In the genomic region with DNA sequence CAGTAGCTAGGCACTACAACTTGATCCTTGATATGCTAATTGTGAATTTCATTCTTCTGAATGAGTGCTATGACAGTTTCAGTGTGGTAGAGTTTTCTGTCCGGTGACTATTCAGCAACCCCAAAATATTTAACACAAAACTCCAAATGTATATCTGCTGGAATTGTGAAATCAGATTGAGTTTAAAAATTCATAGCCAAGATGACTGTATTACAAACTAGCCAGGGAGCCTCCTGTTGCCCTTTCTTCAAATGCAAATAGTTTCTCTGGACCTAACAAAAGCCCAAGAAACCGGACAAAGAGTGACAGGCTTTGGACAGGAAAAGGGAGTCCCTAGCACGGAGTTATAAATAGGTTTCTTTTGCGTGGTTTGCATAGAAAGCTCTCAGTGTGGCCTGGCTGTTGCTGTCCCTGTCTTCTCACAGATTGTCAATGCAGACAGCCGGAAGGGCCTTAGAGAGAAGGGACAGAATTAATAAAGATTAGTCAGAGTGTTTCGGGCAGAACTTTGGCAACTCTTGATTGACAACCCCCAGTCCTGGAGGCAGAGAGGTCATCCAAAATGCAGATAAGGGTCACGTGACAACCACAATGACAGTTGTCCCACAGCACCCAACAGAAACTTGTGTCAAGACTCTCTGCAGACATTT, we compare ENCODE assay signal across 12 mouse cellular contexts.
DNase-seq lines count a peak whose midpoint lies in the region; ATAC-seq and TF ChIP-seq lines count a peak whose summit lies in the region.
"Had no signal": no experiment of that assay in that cellular context is flagged by ENCODE, and none has a peak within 500 bp of the region (broad histone marks: within the 10 kb centered on the region; RNA-seq: fewer than 3 reads in every experiment).

No protein-coding gene starts in this region.

- DNase-seq in neural tube, embryonic 11.5 days (ENCODE audit: low spot score), result peak; percentile 13
- peak; percentile 10 for DNase-seq in forebrain, postnatal 0 days
- DNase-seq in hindbrain, embryonic 10.5 days (ENCODE audit: low spot score), result peak; percentile 47
- no peak for DNase-seq in frontal cortex, postnatal 10 days (ENCODE audit: low spot score in 2 of 2)
- DNase-seq in urinary bladder, postnatal 14 days (ENCODE audit: low spot score), result no peak
- DNase-seq in gastrocnemius, adult 18-20 months (ENCODE audit: low spot score), result no peak
- DNase-seq: cerebellum, postnatal 36 days; liver, embryonic 13.5 days; thymus, postnatal 36 days had no signal

- 48% methylated on average over 7 of the region's 7 CpGs for WGBS in neural tube, embryonic 11.5 days
- WGBS in neural tube, embryonic 15.5 days, result 31% methylated on average over 7 of the region's 7 CpGs
- 20% methylated on average over 7 of the region's 7 CpGs for WGBS in forebrain, postnatal 0 days
- WGBS in hindbrain, embryonic 10.5 days, result 27% methylated on average over 7 of the region's 7 CpGs
- 13% methylated on average over 7 of the region's 7 CpGs for WGBS in midbrain, embryonic 16.5 days

- ATAC-seq in neural tube, embryonic 11.5 days (ENCODE audit: insufficient read depth, low FRiP score, low TSS enrichment), result peak; percentile 43
- no peak for ATAC-seq in neural tube, embryonic 15.5 days (ENCODE audit: low FRiP score)
- ATAC-seq in forebrain, postnatal 0 days, result peak; percentile 59
- ATAC-seq in midbrain, embryonic 16.5 days, result peak; percentile 59

- no peak overlapping the region for H3K9ac ChIP-seq in neural tube, embryonic 11.5 days (ENCODE audit: low read length)
- no peak overlapping the region for H3K9ac ChIP-seq in neural tube, embryonic 15.5 days (replicated peaks)
- no peak overlapping the region for H3K9ac ChIP-seq in forebrain, postnatal 0 days
- H3K9ac ChIP-seq in midbrain, embryonic 16.5 days (ENCODE audit: low read depth, low read length), result no peak overlapping the region
- H3K9ac ChIP-seq: liver, embryonic 13.5 days had no signal

- no peak for TF ChIP-seq CTCF in forebrain, postnatal 0 days (IDR thresholded peaks at IDR 0.05; ENCODE audit: low read depth)

- no peaks in the 10 kb centered on the region for H3K9me3 ChIP-seq in neural tube, embryonic 11.5 days (ENCODE audit: control insufficient read depth, low read length)
- H3K9me3 ChIP-seq in neural tube, embryonic 15.5 days (replicated peaks), result no peaks in the 10 kb centered on the region
- no peaks in the 10 kb centered on the region for H3K9me3 ChIP-seq in forebrain, postnatal 0 days (ENCODE audit: low read length)
- no peaks in the 10 kb centered on the region for H3K9me3 ChIP-seq in hindbrain, embryonic 10.5 days
- H3K9me3 ChIP-seq in midbrain, embryonic 16.5 days (replicated peaks; ENCODE audit: control insufficient read depth, low read length, poor library complexity, severe bottlenecking), result no peaks in the 10 kb centered on the region
- H3K9me3 ChIP-seq: liver, embryonic 13.5 days; megakaryocyte, embryonic 14.5 days had no signal

- H3K27me3 ChIP-seq in neural tube, embryonic 11.5 days (ENCODE audit: control insufficient read depth, insufficient read depth, low read length), result no peaks in the 10 kb centered on the region
- no peaks in the 10 kb centered on the region for H3K27me3 ChIP-seq in neural tube, embryonic 15.5 days (replicated peaks)
- no peaks in the 10 kb centered on the region for H3K27me3 ChIP-seq in forebrain, postnatal 0 days (ENCODE audit: insufficient read depth, low read length)
- H3K27me3 ChIP-seq in hindbrain, embryonic 10.5 days (ENCODE audit: insufficient read depth, poor library complexity, severe bottlenecking), result no peaks in the 10 kb centered on the region
- H3K27me3 ChIP-seq in midbrain, embryonic 16.5 days (ENCODE audit: control insufficient read depth, insufficient read depth, low read depth, low read length), result no peaks in the 10 kb centered on the region
- H3K27me3 ChIP-seq: liver, embryonic 13.5 days; megakaryocyte, embryonic 14.5 days had no signal

- H3K4me3 ChIP-seq in neural tube, embryonic 11.5 days (ENCODE audit: low read depth, low read length), result no peak overlapping the region
- H3K4me3 ChIP-seq in neural tube, embryonic 15.5 days (replicated peaks), result no peak overlapping the region
- H3K4me3 ChIP-seq in forebrain, postnatal 0 days (ENCODE audit: low read depth, low read length), result no peak overlapping the region
- H3K4me3 ChIP-seq in hindbrain, embryonic 10.5 days, result no peak overlapping the region
- no peak overlapping the region for H3K4me3 ChIP-seq in midbrain, embryonic 16.5 days (ENCODE audit: low read depth, low read length)
- H3K4me3 ChIP-seq: liver, embryonic 13.5 days; megakaryocyte, embryonic 14.5 days had no signal

- H3K36me3 ChIP-seq in neural tube, embryonic 11.5 days (ENCODE audit: control insufficient read depth, insufficient read depth, low read length), result no peaks in the 10 kb centered on the region
- H3K36me3 ChIP-seq in neural tube, embryonic 15.5 days, result no peaks in the 10 kb centered on the region
- H3K36me3 ChIP-seq in forebrain, postnatal 0 days (ENCODE audit: insufficient read depth), result no peaks in the 10 kb centered on the region
- H3K36me3 ChIP-seq in hindbrain, embryonic 10.5 days, result no peaks in the 10 kb centered on the region
- no peaks in the 10 kb centered on the region for H3K36me3 ChIP-seq in midbrain, embryonic 16.5 days (ENCODE audit: control insufficient read depth, insufficient read depth, low read length)
- H3K36me3 ChIP-seq: liver, embryonic 13.5 days had no signal

- H3K27ac ChIP-seq in neural tube, embryonic 11.5 days (ENCODE audit: low read depth, low read length), result no peak overlapping the region
- H3K27ac ChIP-seq in neural tube, embryonic 15.5 days (replicated peaks), result no peak overlapping the region
- H3K27ac ChIP-seq in forebrain, postnatal 0 days (ENCODE audit: low read depth, low read length), result no peak overlapping the region
- H3K27ac ChIP-seq in hindbrain, embryonic 10.5 days, result peak overlapping the region; percentile 80
- H3K27ac ChIP-seq in midbrain, embryonic 16.5 days (ENCODE audit: low read length), result no peak overlapping the region
- H3K27ac ChIP-seq: liver, embryonic 13.5 days had no signal

- H3K4me1 ChIP-seq in neural tube, embryonic 11.5 days (ENCODE audit: control insufficient read depth, insufficient read depth, low read length), result no peaks in the 10 kb centered on the region
- no peaks in the 10 kb centered on the region for H3K4me1 ChIP-seq in neural tube, embryonic 15.5 days
- H3K4me1 ChIP-seq in forebrain, postnatal 0 days (ENCODE audit: insufficient read depth), result peaks cover 4% of the 10 kb centered on the region; the same call in 1 of the 2 replicates
- H3K4me1 ChIP-seq in hindbrain, embryonic 10.5 days (replicated peaks), result peaks cover 28% of the 10 kb centered on the region
- peaks cover 7% of the 10 kb centered on the region; the same call in 1 of the 2 replicates for H3K4me1 ChIP-seq in midbrain, embryonic 16.5 days (ENCODE audit: control insufficient read depth, insufficient read depth, low read length)
- H3K4me1 ChIP-seq: liver, embryonic 13.5 days; megakaryocyte, embryonic 14.5 days had no signal

- H3K4me2 ChIP-seq in neural tube, embryonic 11.5 days (ENCODE audit: low read depth), result no peak overlapping the region
- H3K4me2 ChIP-seq in neural tube, embryonic 15.5 days, result no peak overlapping the region
- H3K4me2 ChIP-seq in forebrain, postnatal 0 days (ENCODE audit: low read depth), result no peak overlapping the region
- H3K4me2 ChIP-seq in midbrain, embryonic 16.5 days (ENCODE audit: low read length), result no peak overlapping the region
- H3K4me2 ChIP-seq: liver, embryonic 13.5 days had no signal

Comparison
In these comparisons a context has a peak if more than half of its experiments do, and no peak if none do; other contexts are left out.
1. DNase-seq: peak in neural tube, embryonic 11.5 days (single experiment), forebrain, postnatal 0 days (single experiment) and hindbrain, embryonic 10.5 days (single experiment); none in frontal cortex, postnatal 10 days (0 of 2), urinary bladder, postnatal 14 days (single experiment) and gastrocnemius, adult 18-20 months (single experiment).